In the genomic region with DNA sequence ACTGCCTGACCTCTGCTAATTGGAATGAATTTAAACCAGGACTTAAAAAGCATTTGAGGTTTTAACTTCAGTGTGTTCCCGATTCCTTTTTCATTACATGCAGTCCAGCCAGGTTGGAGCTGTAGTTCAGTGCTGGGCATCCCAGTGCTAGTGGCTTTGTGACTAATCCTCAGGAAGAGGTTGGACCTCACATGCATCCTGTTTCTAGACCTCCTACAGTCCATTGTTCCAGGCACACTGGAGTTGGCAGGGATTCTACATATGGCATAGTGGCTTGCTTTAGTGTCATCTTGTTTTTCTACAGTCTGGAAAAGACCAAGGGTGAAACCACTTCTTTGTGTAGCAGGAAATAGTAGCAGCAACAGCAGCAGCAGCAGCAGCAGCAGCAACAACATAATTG, we compare ENCODE assay signal across 27 mouse cellular contexts.
DNase-seq lines count a peak whose midpoint lies in the region; ATAC-seq and TF ChIP-seq lines count a peak whose summit lies in the region.
"Had no signal": no experiment of that assay in that cellular context is flagged by ENCODE, and none has a peak within 500 bp of the region (broad histone marks: within the 10 kb centered on the region; RNA-seq: fewer than 3 reads in every experiment).

No protein-coding gene starts in this region.

- no peak for TF ChIP-seq EP300 in lung, postnatal 0 days (IDR thresholded peaks at IDR 0.05)

- DNase-seq in cerebellum, adult 18-20 months: peak; percentile 14 to 37
- DNase-seq in cerebellum, adult 8-10 months: no peak
- no peak for DNase-seq in heart, postnatal 25 days (ENCODE audit: low spot score)
- DNase-seq in lung, postnatal 0 days (ENCODE audit: low spot score): peak; percentile 14
- DNase-seq in lung, postnatal 36 days: no peak
- DNase-seq in spleen, postnatal 4 days (ENCODE audit: low spot score in 2 of 2): no peak
- DNase-seq: adrenal gland, postnatal 36 days; cerebellum, adult 9-10 months; forebrain, postnatal 0 days; gastrocnemius, postnatal 14 days; heart, adult 2 months; heart, postnatal 36 days; kidney, adult 2 months; kidney, postnatal 14 days; liver; liver, postnatal 0 days; thymus, postnatal 36 days had no signal

- H3K4me1 ChIP-seq in heart, embryonic 15.5 days (replicated peaks): no peaks in the 10 kb centered on the region
- no peaks in the 10 kb centered on the region for H3K4me1 ChIP-seq in lung, postnatal 0 days (ENCODE audit: insufficient read depth, low read depth, low read length)
- H3K4me1 ChIP-seq: limb, embryonic 10.5 days; neural tube, embryonic 13.5 days had no signal

- ATAC-seq in heart, embryonic 15.5 days (replicated peaks; ENCODE audit: insufficient number of reproducible peaks, insufficient read depth, low FRiP score, low read depth): 0 out of 2 replicates have a peak, but pooled peaks have one; percentile 43
- peak; percentile 46 for ATAC-seq in lung, postnatal 0 days
- ATAC-seq: CD4-positive, CD25-positive, alpha-beta regulatory T cell, adult 4 months; forebrain, postnatal 0 days; inflammation-experienced regulatory T-cells, adult 6 months; liver, postnatal 0 days; midbrain, embryonic 16.5 days had no signal

- intact Hi-C loops in heart, postnatal 25 days (cut with DNase I): no loop called here

- no peaks in the 10 kb centered on the region for H3K36me3 ChIP-seq in heart, embryonic 15.5 days
- no peaks in the 10 kb centered on the region for H3K36me3 ChIP-seq in lung, postnatal 0 days (ENCODE audit: insufficient read depth, low read length)
- H3K36me3 ChIP-seq: limb, embryonic 10.5 days; midbrain, embryonic 10.5 days; neural tube, embryonic 13.5 days had no signal

- H3K4me2 ChIP-seq in heart, embryonic 15.5 days: no peak overlapping the region
- no peak overlapping the region for H3K4me2 ChIP-seq in lung, postnatal 0 days (replicated peaks; ENCODE audit: low read depth, low read length)
- H3K4me2 ChIP-seq: hindbrain, embryonic 14.5 days; neural tube, embryonic 13.5 days had no signal

- H3K27ac ChIP-seq in heart, embryonic 15.5 days: no peak overlapping the region
- H3K27ac ChIP-seq in lung, postnatal 0 days (ENCODE audit: low read length): no peak overlapping the region
- H3K27ac ChIP-seq: heart, adult 2 months; hindbrain, embryonic 14.5 days; limb, embryonic 10.5 days; macrophage; midbrain, embryonic 10.5 days; neural tube, embryonic 13.5 days had no signal

- no peak for TF ChIP-seq CTCF in lung, postnatal 0 days (IDR thresholded peaks at IDR 0.05)

- H3K4me3 ChIP-seq in heart, embryonic 15.5 days: no peak overlapping the region
- H3K4me3 ChIP-seq in lung, postnatal 0 days (ENCODE audit: low read depth, low read length): no peak overlapping the region
- H3K4me3 ChIP-seq: heart, adult 2 months; limb, embryonic 10.5 days; midbrain, embryonic 10.5 days; myocyte; neural tube, embryonic 13.5 days had no signal

- no peaks in the 10 kb centered on the region for H3K9me3 ChIP-seq in heart, embryonic 15.5 days (replicated peaks)
- H3K9me3 ChIP-seq in lung, postnatal 0 days (ENCODE audit: low read length): no peaks in the 10 kb centered on the region
- H3K9me3 ChIP-seq: limb, embryonic 10.5 days; midbrain, embryonic 10.5 days; neural tube, embryonic 13.5 days had no signal

- H3K27me3 ChIP-seq in heart, embryonic 15.5 days: no peaks in the 10 kb centered on the region
- H3K27me3 ChIP-seq in lung, postnatal 0 days (replicated peaks; ENCODE audit: insufficient read depth, low read length): no peaks in the 10 kb centered on the region
- H3K27me3 ChIP-seq: neural tube, embryonic 13.5 days had no signal

- WGBS in heart, embryonic 15.5 days: 86% methylated on average over 1 of the region's 1 CpGs
- 69% methylated on average over 1 of the region's 1 CpGs for WGBS in lung, postnatal 0 days

- no peak overlapping the region for H3K9ac ChIP-seq in heart, embryonic 15.5 days
- H3K9ac ChIP-seq in lung, postnatal 0 days (replicated peaks; ENCODE audit: low read depth): no peak overlapping the region
- H3K9ac ChIP-seq: forebrain, postnatal 0 days; hindbrain, embryonic 14.5 days; liver, postnatal 0 days; neural tube, embryonic 13.5 days had no signal

Comparison
In these comparisons a context has a peak if more than half of its experiments do, and no peak if none do; other contexts are left out.
1. DNase-seq: peak in cerebellum, adult 18-20 months (2 of 2) and lung, postnatal 0 days (single experiment); none in cerebellum, adult 8-10 months (single experiment), heart, postnatal 25 days (single experiment), lung, postnatal 36 days (single experiment) and spleen, postnatal 4 days (0 of 2).